Mouse (Mus musculus) CH12.LX (cell line): ENCODE measurements around the gene Miox. TPM values are rescaled to one million over a fixed set of nuclear protein-coding genes. Genes with fewer than 3 reads are reported as not detected.

Experiments used
- DNase-seq: peaks from one replicate; pipeline ENCODE4 v3.0.0-alpha.2; 2013; ENCODE audit errors: extremely low read depth
- H3K27ac ChIP-seq: 2 replicates; pipeline ENCODE4 v1.5.1; 2012; ENCODE audit warnings: low read depth, mild to moderate bottlenecking, control low read depth, moderate library complexity; ENCODE audit not compliant: insufficient read depth
- H3K27me3 ChIP-seq: replicated peaks from 2 replicates; pipeline ENCODE3; 2012; ENCODE audit warnings: inconsistent platforms
- H3K36me3 ChIP-seq, 2 experiments: replicated peaks in 1 of 2; 2 replicates each; pipeline versions ENCODE3 to v1.6.1; 2012; ENCODE audit warnings: inconsistent platforms in 1 of 2, low read length in 1 of 2, mild to moderate bottlenecking in 1 of 2, mixed read lengths in 1 of 2, moderate library complexity in 1 of 2; ENCODE audit not compliant: control insufficient read depth in 1 of 2, insufficient read depth in 1 of 2
- H3K4me1 ChIP-seq, 2 experiments: 2 replicates each; pipeline ENCODE4 v1.6.1; 2012; ENCODE audit warnings: inconsistent platforms in 1 of 2, moderate library complexity in 1 of 2; ENCODE audit not compliant: insufficient read depth in 2 of 2, control insufficient read depth in 1 of 2
- H3K4me2 ChIP-seq: 2 replicates; pipeline ENCODE4 v1.6.1; 2012; ENCODE audit warnings: low read depth, mild to moderate bottlenecking, control low read depth; ENCODE audit not compliant: poor library complexity, insufficient read depth, severe bottlenecking
- H3K4me3 ChIP-seq, 3 experiments: fragments of 150-350 bp in 1 of 3; sonication (generic) in 1 of 3; replicated peaks in 1 of 3; 2 replicates each; pipeline versions ENCODE3 to v1.5.1; 2011 to 2012; ENCODE audit warnings: low read depth in 2 of 3, low read length in 2 of 3, mild to moderate bottlenecking in 2 of 3, moderate library complexity in 2 of 3, control low read depth in 1 of 3, improper control_type of control experiment in 1 of 3, inconsistent platforms in 1 of 3, mixed read lengths in 1 of 3; ENCODE audit not compliant: poor library complexity in 1 of 3
- H3K79me2 ChIP-seq: replicated peaks from 2 replicates; pipeline ENCODE4 v1.6.1; 2012; ENCODE audit warnings: mild to moderate bottlenecking, moderate library complexity; ENCODE audit not compliant: control insufficient read depth, poor library complexity, insufficient read depth, severe bottlenecking; ENCODE audit errors: extremely low read depth
- H3K9ac ChIP-seq: 2 replicates; pipeline ENCODE4 v1.6.1; 2012; ENCODE audit warnings: low read depth, mild to moderate bottlenecking, control low read depth, moderate library complexity; ENCODE audit not compliant: insufficient read depth
- H3K9me3 ChIP-seq: replicated peaks from 2 replicates; pipeline ENCODE3; 2012; ENCODE audit warnings: low read length, inconsistent platforms, mixed read lengths
- BHLHE40 ChIP-seq: IDR thresholded peaks from 2 replicates; pipeline ENCODE4 v1.6.1; 2011; ENCODE audit warnings: mild to moderate bottlenecking, low read depth, low read length, improper control_type of control experiment
- EP300 ChIP-seq: IDR thresholded peaks from 2 replicates; pipeline ENCODE4 v1.6.1; 2011; ENCODE audit warnings: low read length, improper control_type of control experiment
- ETS1 ChIP-seq: conservative IDR thresholded peaks from 2 replicates; pipeline ENCODE4 v1.6.1; 2012; ENCODE audit warnings: low read depth, mild to moderate bottlenecking, inconsistent platforms, low read length, improper control_type of control experiment, moderate library complexity
- IRF4 ChIP-seq: IDR thresholded peaks from 2 replicates; pipeline ENCODE4 v1.6.1; 2014; ENCODE audit warnings: low read depth, mild to moderate bottlenecking, inconsistent platforms, low read length, improper control_type of control experiment
- JUN ChIP-seq: IDR thresholded peaks from 2 replicates; pipeline ENCODE4 v1.6.1; 2011; ENCODE audit warnings: low read depth, mild to moderate bottlenecking, low read length, improper control_type of control experiment, moderate library complexity; ENCODE audit not compliant: insufficient read depth
- MAFK ChIP-seq: IDR thresholded peaks from 2 replicates; pipeline ENCODE4 v1.6.1; 2011; ENCODE audit warnings: low read length, improper control_type of control experiment; ENCODE audit not compliant: insufficient replicate concordance
- MAX ChIP-seq: IDR thresholded peaks from 2 replicates; pipeline ENCODE4 v1.6.1; 2011; ENCODE audit warnings: low read length, improper control_type of control experiment
- MEF2A ChIP-seq: IDR thresholded peaks from 2 replicates; pipeline ENCODE4 v1.6.1; 2014; ENCODE audit warnings: low read depth, mild to moderate bottlenecking, inconsistent platforms, low read length, improper control_type of control experiment, borderline replicate concordance
- MXI1 ChIP-seq: IDR thresholded peaks from 2 replicates; pipeline ENCODE4 v1.6.1; 2011; ENCODE audit warnings: mild to moderate bottlenecking, low read depth, low read length, improper control_type of control experiment
- NELFE ChIP-seq: IDR thresholded peaks from 2 replicates; pipeline ENCODE4 v1.6.1; 2011; ENCODE audit warnings: low read depth, low read length, improper control_type of control experiment
- PAX5 ChIP-seq: IDR thresholded peaks from 2 replicates; pipeline ENCODE4 v1.6.1; 2012; ENCODE audit warnings: low read length, inconsistent platforms, mixed read lengths
- POLR2A ChIP-seq: IDR thresholded peaks from 2 replicates; pipeline ENCODE4 v1.6.1; 2011; ENCODE audit warnings: low read depth, mild to moderate bottlenecking, improper control_type of control experiment, low read length
- POLR2AphosphoS2 ChIP-seq: IDR thresholded peaks from 2 replicates; pipeline ENCODE4 v1.6.1; 2011; ENCODE audit warnings: low read depth, low read length, improper control_type of control experiment
- RCOR1 ChIP-seq: conservative IDR thresholded peaks from 2 replicates; pipeline ENCODE4 v1.6.1; 2012; ENCODE audit warnings: low read depth, mild to moderate bottlenecking, inconsistent platforms, low read length, improper control_type of control experiment
- SIN3A ChIP-seq: IDR thresholded peaks from 2 replicates; pipeline ENCODE4 v1.6.1; 2012; ENCODE audit warnings: low read length, improper control_type of control experiment, inconsistent platforms
- SMC3 ChIP-seq: IDR thresholded peaks from 2 replicates; pipeline ENCODE4 v1.6.1; 2011; ENCODE audit warnings: low read depth, low read length, improper control_type of control experiment
- TBP ChIP-seq: conservative IDR thresholded peaks from 2 replicates; pipeline ENCODE4 v1.6.1; 2011; ENCODE audit warnings: low read depth, low read length, improper control_type of control experiment
- TCF12 ChIP-seq: IDR thresholded peaks from 2 replicates; pipeline ENCODE4 v1.6.1; 2014; ENCODE audit warnings: low read depth, mild to moderate bottlenecking, inconsistent platforms, low read length, improper control_type of control experiment
- USF1 ChIP-seq: IDR thresholded peaks from 2 replicates; pipeline ENCODE4 v1.6.1; 2014; ENCODE audit warnings: low read depth, mild to moderate bottlenecking, inconsistent platforms, low read length, improper control_type of control experiment
- ZNF384 ChIP-seq: IDR thresholded peaks from 2 replicates; pipeline ENCODE4 v1.6.1; 2012; ENCODE audit warnings: low read depth, low read length, improper control_type of control experiment, inconsistent platforms
- dilution Hi-C: fragments of 300-500 bp; cut with MboI; formaldehyde crosslinking; loops from 2 replicates; pipeline ENCODE4 v1.14.3; 2020; ENCODE audit warnings: low sequenced_read_pairs; ENCODE audit not compliant: extremely low pct_unique_long_range_greater_than_20kb, extremely low pct_ligation_motif_present
- in situ Hi-C: fragments of 300-500 bp; cut with MboI; formaldehyde crosslinking; loops from 3 replicates; pipeline ENCODE4 v1.14.3; 2019; ENCODE audit warnings: low sequenced_read_pairs, low pct_ligation_motif_present, low pct_unique_long_range_greater_than_20kb, mixed read lengths
- polyA plus RNA-seq: library from polyadenylated mRNA; unstranded; fragments of >175 nt; gene quantifications from 2 replicates; pipeline ENCODE4 v1.2.1, GENCODE M21; 2012; ENCODE audit warnings: low read depth; ENCODE audit not compliant: insufficient read length
- total RNA-seq, 2 experiments: library from RNA; depleted of rRNA; stranded (reverse); fragments of 300-350 nt in 1 of 2; fragments of >200 nt in 1 of 2; gene quantifications; 2 replicates each; pipeline ENCODE4 v1.2.3; 2012 to 2014

Miox gene
- total and polyA plus RNA-seq, 3 experiments: not detected

- no peak for TF ChIP-seq EP300
Measured at GRCm38 (mm10) chr15:89355241-89356187, 21.3 kb downstream of the Miox start, which contains the start of the genes Lmf2 and Ncaph2 (continued).

GRCm38 (mm10) chr15:89356372-89356771 lies 22.2 kb downstream of the Miox start:
- H3K4me2 ChIP-seq: peak overlapping the region; percentile 89
- dilution Hi-C loops (no loop called here), in situ Hi-C loops (loop anchor here (25.0 kb wide), 1 partner anchor 244 kb away; the partner anchor contains the start of gene Tubgcp6)
- H3K4me1 ChIP-seq: peaks cover 15 to 41% of the 10 kb centered on the region in 2 experiments
- no peaks in the 10 kb centered on the region for H3K27me3 ChIP-seq
- peaks cover 46 to 62% of the 10 kb centered on the region in 2 experiments for H3K36me3 ChIP-seq
- H3K79me2 ChIP-seq: peaks cover 64% of the 10 kb centered on the region
- H3K9ac ChIP-seq: peak overlapping the region; percentile 85
- H3K9me3 ChIP-seq: no peaks in the 10 kb centered on the region
- H3K27ac ChIP-seq: no peak overlapping the region
- H3K4me3 ChIP-seq: peak overlapping the region; percentile 77 to 92 (median 85)
- peak; percentile 95 for DNase-seq
- TF ChIP-seq ZNF384 (peak; percentile 91), TCF12 (no peak), POLR2AphosphoS2 (no peak), NELFE (0 out of 2 replicates have a peak, but pooled peaks have one; percentile 12), POLR2A (peak; percentile 42; the same call in 1 of the 2 replicates), MEF2A (no peak), PAX5 (no peak), BHLHE40 (peak; percentile 52; the same call in 1 of the 2 replicates), SIN3A (peak; percentile 65), TBP (peak; percentile 63; the same call in 1 of the 2 replicates), MAFK (no peak), JUN (no peak), ETS1 (no peak; the same call in 1 of the 2 replicates), MXI1 (peak; percentile 42; the same call in 1 of the 2 replicates), IRF4 (no peak), SMC3 (no peak), MAX (0 out of 2 replicates have a peak, but pooled peaks have one; percentile 15), RCOR1 (0 out of 2 replicates have a peak, but pooled peaks have one; percentile 6), USF1 (no peak)
